Mouse (Mus musculus) c-Kit-positive CD71-positive TER-119-negative erythroid progenitor cells, embryonic 14.5 days (primary cell): ENCODE results near the gene Plcxd1.
"Not testable (repeated sequence)": the region's sequence is repeated elsewhere in the genome, so short reads cannot be mapped to it uniquely, and the experiment has no call there.

ENCODE experiments used
- DNase-seq: peaks from one replicate; pipeline ENCODE4 v3.0.0-alpha.2; 2013; ENCODE audit warnings: low read depth

Gene Plcxd1

DNA sequence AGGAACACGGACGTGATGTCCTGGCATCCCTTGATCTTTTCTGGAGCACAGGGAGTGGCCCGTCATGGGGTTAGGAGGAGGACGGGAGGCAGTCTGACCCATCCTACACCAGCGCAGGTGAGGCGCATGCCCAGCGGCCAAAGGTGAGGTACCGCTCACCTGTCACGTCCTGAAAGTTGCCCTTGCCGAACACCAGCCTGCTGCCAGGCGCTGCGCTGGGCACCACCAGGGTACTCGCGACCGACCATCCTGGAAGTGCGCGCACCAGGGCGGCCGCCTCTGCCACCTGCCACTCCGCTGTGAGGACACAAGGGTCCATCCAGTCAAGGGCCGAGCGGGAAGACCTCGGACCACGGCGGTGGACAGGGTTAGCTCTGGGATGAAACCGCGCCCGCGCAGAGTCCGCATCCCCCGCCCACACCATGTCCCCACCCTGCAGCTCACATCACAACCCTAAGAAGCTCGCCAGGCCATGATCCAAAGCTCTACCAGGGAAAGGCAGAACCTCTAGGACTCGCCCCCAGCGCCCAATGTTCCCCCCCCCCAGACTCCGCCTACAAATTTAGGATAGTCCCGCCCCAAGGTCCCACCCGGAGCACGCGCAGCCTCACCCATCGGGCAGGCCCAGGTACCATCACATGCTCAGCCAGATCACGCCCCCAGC, 7.3 kb downstream of the Plcxd1 start:
- DNase-seq = no peak

DNA sequence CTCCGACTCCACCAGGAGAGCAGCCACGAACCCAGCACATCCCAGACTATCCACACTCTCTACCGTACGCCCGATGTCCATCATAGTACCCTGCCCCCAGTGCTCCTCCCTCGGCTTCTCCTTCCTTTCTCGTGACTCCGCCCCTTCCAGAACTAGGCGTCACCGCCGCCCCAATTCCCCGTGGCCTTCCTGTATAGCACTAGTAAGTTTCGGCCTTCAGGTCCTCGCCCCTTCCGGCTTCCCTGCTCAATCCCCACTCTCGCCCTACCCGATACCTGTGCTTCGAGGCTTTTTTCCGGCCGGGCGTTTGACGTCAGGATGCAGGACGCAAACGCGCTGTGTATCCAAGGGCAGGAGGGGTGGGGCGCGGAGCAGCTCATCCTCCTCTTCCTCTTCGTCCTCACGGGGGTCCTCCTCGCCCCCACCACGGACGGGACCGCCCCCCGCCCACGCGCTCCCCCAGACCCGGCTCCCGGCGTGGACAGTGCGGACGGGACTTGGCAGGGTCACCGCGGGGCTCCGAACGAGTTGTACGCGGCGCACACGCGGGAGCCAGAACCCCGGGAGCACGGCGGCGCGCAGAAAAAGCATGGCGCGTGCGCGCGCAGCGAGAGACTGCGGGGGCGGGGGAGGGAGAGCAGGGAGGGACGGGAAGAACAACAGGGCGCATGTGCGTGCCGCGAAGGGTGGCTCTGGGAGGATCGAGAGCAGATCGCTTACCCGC, 8.0 kb downstream of the Plcxd1 start, which contains the start of gene Gtpbp6:
TSS of gene Gtpbp6 (minus strand) at position 617 of the 724 bp plus-strand sequence.
- peak; percentile 97 for DNase-seq

DNA sequence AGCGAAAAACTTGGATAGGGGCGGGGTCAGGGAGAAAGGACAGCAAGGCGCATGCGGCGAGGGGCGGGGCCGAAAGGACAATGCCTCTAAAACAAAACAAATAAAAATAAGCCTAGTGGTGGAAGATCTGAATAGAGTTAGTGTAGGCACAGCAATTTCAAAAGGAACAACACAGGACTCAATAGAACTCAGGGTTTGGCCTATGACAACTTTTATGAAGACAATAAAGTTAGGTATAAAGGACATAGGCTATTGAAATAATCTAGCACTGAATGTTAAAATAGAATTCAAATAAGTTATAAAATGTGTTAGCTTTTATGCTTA, 8.5 kb downstream of the Plcxd1 start:
- no peak for DNase-seq

DNA sequence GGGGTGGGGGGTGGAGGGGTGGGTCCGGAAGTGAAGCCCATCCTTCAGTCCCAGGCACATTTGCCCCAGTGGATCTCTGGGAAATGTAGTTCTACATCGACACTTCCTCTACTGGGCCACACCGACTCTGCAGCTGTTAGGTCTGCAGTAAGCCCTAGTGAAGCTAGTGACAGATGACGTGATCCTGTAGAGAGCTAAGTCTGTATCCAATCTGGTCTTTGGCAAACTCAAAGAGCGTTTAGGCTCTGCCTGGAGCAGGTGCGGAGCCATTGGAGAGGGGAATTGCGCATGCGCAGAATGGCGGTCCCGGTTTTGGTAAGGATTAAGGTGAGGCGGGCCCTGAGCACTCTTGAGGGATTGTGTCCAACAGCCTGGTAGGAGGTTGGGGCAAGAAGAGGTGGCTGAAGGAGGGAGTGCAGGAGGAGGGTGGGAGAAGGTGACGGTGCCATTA, 10.2 kb downstream of the Plcxd1 start, which contains the start of gene Zfp605:
TSS of gene Zfp605 (plus strand) at position 102 of the 451 bp plus-strand sequence.
- DNase-seq = peak; percentile 77

DNA sequence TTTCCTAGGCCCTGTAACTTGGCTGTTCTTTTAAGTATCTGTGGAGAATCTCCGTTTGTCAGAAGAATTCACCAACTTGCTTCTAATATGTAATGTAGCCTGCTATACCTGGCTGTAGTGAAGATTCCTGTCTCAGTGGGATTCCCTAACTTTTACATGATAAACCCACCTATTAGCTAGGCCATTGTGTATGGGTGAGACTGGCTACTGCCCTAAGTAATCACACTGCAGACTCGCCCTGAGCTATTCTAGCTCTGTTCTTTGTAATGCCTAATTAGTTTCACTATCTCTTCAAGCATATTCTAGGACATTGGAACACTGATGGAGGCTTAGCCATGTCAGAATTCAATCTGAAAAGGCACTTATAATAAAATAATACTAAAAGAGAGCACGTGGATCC, 22.6 kb downstream of the Plcxd1 start:
- DNase-seq = not testable (repeated sequence)

DNA sequence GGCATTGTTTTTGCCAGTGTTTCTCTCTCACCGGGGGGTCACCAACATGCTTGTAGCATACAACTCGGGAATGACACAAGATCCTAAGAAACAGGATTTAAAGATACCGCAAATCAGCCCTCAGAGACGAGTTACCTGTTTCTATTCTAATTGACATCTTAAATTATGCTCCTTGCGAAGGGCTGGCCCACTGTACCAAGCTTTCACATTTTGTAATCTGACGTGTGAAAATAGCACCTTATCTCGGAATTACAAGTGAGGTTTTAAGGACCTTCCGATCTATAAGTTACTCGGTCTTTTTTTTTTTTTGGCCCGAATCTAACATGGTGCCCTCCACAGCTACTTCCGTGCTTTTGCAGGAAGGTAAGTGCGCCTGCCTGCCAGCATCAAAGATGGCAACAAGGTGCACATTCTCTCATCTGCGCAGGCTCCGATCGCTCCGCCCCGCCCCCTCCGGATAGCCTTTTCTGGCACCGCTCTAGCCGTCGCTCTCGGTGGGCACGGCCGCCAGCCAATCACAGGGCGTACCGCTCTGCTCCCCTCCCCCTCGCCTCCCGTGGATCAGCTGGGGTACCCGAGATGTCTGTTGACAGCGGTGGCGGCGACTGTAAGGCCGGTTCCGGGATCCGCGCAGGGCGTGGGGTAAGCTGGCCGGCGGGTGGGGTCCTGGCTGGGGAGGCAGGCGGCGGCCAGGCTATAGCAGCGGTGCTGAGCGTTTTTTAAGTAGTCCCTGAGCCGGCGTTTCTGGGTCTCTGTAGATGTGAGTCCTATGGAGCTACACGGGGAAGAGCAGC, 35.7 kb downstream of the Plcxd1 start, which contains the start of gene Chfr:
TSS of gene Chfr (plus strand) at position 550 of the 794 bp plus-strand sequence.
- DNase-seq = peak; percentile 97

DNA sequence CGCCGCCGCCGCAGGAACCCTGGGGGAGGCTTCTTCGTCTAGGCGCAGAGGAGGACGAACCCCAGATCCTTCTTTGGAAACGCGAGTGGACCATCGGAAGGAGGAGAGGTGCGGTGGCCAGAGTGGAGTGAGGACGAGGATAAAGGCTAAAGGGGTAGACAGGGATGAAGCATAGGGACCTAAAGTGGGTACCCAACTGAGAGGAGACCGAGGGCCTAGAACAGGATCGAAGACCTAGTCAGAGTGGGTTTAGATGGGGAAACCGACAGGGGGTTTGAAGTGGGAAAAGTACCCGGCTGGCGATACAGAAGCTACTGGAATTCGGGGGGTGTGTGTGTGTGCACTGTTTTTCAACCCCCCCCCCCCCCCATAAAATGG, 36.3 kb downstream of the Plcxd1 start:
- no peak for DNase-seq

DNA sequence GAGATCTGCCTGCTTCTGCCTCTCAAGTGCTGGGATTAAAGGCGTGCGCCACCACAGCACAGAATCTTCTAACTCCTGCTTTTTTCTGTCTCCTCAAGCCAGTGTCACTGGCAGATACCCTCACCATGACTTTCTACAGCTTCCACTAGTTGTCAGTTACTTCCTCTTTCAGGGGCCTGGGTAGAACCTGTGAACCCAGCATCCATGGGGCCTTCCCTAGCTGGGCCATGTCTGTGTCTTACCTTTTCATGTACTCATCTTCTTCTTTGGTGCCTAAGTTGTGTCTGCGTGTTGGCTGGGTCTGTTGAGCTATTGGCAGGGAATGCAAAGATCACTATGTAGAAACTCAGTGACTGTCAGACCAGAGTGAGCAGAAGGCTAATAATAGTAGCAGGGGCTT, 38.0 kb downstream of the Plcxd1 start:
- DNase-seq = no peak

DNA sequence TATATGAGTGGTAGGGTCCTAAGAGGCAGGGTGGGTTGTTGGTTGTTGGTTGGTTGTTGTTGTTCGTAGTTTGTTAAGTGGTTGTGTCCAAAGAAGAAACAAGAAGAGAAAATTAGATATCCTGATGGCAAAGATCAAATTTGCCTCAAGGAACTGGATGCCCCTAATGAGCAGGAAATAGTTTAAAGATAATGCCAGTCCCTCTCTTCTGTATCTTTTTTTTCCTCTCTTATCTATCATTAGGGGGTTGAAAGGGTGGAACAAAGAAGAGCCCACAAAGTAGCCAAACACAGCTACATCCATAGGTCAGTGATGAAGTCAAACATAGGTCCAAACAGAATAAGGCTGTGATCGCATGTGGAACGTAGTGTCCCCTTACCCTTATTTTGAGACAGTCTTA, 39.6 kb downstream of the Plcxd1 start:
- no peak for DNase-seq

DNA sequence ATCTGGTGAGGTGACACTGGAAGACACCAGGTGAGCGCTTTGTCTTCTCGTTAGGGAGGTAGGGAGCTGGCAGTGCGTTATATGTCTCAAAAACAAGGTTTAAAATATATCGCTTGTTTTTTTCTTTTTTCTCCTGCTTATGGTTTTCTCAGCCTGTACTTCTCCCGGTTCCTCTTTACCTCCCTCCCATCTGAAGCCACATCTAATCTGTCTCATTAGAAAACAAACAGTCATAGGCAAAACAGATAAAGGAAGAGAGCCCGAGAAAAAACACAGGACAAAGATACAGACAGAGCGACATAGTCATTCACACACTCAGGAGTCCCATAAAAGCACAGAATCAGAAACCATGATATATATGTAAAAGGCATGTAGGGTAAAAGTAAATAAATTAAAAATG, 40.7 kb downstream of the Plcxd1 start:
- DNase-seq = no peak

DNA sequence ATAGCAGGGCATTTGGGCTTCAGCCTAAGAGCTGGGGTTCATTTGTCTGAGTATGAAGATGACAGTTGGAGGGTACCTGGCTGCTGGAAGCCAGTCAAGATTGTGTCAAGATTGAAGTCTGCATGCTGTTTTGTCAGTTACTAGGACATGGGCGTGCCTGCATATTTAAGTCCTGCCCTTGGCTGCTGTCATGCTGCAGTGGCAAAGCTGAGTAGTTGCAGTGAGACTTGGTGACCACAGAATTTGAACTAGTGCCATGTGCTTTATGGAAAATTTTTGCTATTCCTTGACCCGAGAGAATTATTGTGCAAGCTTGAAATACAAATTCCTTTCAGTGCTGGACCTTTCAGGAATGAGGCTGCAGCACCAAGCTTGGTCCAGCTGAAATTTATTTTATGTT, 42.5 kb downstream of the Plcxd1 start:
- DNase-seq = no peak

DNA sequence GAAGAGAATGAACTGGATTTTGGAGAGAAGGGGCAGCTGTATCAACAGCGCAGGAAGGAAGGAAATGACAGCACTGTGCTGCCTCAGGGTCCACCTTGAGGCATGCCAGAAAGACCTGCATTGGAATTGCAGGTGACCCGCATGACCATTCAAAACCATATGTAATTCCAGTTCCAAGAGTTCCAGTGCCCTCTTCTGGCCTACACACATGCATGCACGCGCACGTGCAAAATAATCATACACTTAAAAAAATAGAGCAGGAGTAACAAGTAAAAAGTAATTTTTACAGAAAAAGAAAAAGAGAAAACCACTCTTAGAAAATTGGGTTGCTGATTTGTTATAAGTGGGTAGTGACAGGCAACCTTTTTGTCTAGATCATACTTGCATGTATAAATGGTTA, 43.2 kb downstream of the Plcxd1 start:
- no peak for DNase-seq
